Mouse (Mus musculus) large intestine, adult 2 months (tissue): ENCODE results near the gene Ercc1. TPM values are rescaled to one million over a fixed set of nuclear protein-coding genes. Genes with fewer than 3 reads are reported as not detected.
A peak's percentile ranks its signal among the peaks of the same experiment; 100 is the strongest.

ENCODE experiments used
- DNase-seq: peaks from one replicate; pipeline ENCODE4 v3.0.0-alpha.2; 2012; ENCODE audit warnings: low read depth, low spot score
- WGBS: fragments of 180-500 bp; shearing (Covaris S2); methylation state at CpG from one replicate; pipeline ENCODE4 v1.1.7; 2018; 5-methylcytosine and 5-hydroxymethylcytosine counted together
- polyA plus RNA-seq: library from polyadenylated mRNA; depleted of rRNA; stranded (reverse); fragments of >200 nt; gene quantifications from 2 replicates; pipeline ENCODE4 v1.2.3, GENCODE M21; 2012; rRNA removed

Ercc1 gene
- polyA plus RNA-seq, 1 experiment, result 31.2 TPM

- DNase-seq, result no peak
- WGBS, result 78% methylated on average over 9 of the region's 9 CpGs
Measured at GRCm38 (mm10) chr7:19402535-19403112, 58.0 kb downstream of the Ercc1 start.

- WGBS, result 1% methylated on average over 62 of the region's 62 CpGs
Measured at GRCm38 (mm10) chr7:19403731-19404296, 59.2 kb downstream of the Ercc1 start, which contains the start of gene Klc3. Gene Klc3 (minus strand): TSS chr7:19404104.

GRCm38 (mm10) chr7:19404476-19404875 is 59.9 kb downstream of the Ercc1 start, which contains the start of gene Ckm:
Gene Ckm (plus strand): TSS chr7:19404776.
- DNase-seq, result no peak
- 44% methylated on average over 7 of the region's 7 CpGs for WGBS

More at GRCm38 (mm10) chr7:19403731-19404296, 59.2 kb downstream of the Ercc1 start, which contains the start of gene Klc3:
- peak; percentile 25 for DNase-seq

GRCm38 (mm10) chr7:19405417-19405816 is 60.8 kb downstream of the Ercc1 start:
- 3% methylated on average over 19 of the region's 19 CpGs for WGBS
- peak; percentile 40 for DNase-seq

Other genes starting within 250 kb of the Ercc1 start
- gene Gm4969, start 226.4 kb upstream of the Ercc1 start, polyA plus RNA-seq, result 0.03 TPM in 1 of 2 replicates, not detected in the other
- gene Fbxo46, start 224.9 kb upstream of the Ercc1 start, polyA plus RNA-seq, result 9.8 and 10.1 TPM in 2 replicates
- 7.7 and 9.8 TPM in 2 replicates for gene Qpctl, start 195.5 kb upstream of the Ercc1 start, polyA plus RNA-seq
- 47.1 and 49.1 TPM in 2 replicates for gene Snrpd2, start 195.1 kb upstream of the Ercc1 start, polyA plus RNA-seq
- gene Gipr, start 178.7 kb upstream of the Ercc1 start, polyA plus RNA-seq, result 0.67 and 0.68 TPM in 2 replicates
- 16.7 and 19.6 TPM in 2 replicates for gene Eml2, start 168.4 kb upstream of the Ercc1 start, polyA plus RNA-seq
- 3.2 TPM in 2 replicates for gene Gpr4, start 132.2 kb upstream of the Ercc1 start, polyA plus RNA-seq
- gene Opa3, start 116.4 kb upstream of the Ercc1 start, polyA plus RNA-seq, result 33.6 and 36.3 TPM in 2 replicates
- 241 and 341 TPM in 2 replicates for gene Vasp, start 73.0 kb upstream of the Ercc1 start, polyA plus RNA-seq
- gene Ppm1n, start 64.7 kb upstream of the Ercc1 start, polyA plus RNA-seq, result 0.33 and 1.3 TPM in 2 replicates
- 12.7 and 18.9 TPM in 2 replicates for gene Rtn2, start 62.2 kb upstream of the Ercc1 start, polyA plus RNA-seq
- gene Fosb, start 34.7 kb upstream of the Ercc1 start, polyA plus RNA-seq, result 1.4 and 6.2 TPM in 2 replicates
- gene Cd3eap, start 14.7 kb downstream of the Ercc1 start, polyA plus RNA-seq, result 3.2 and 4.1 TPM in 2 replicates
- 4.8 and 5.7 TPM in 2 replicates for gene Ppp1r13l, start 15.0 kb downstream of the Ercc1 start, polyA plus RNA-seq
- gene Ercc2, start 37.2 kb downstream of the Ercc1 start, polyA plus RNA-seq, result 28.7 and 36.5 TPM in 2 replicates
- 1.2 and 2.0 TPM in 2 replicates for gene Klc3, start 59.3 kb downstream of the Ercc1 start, polyA plus RNA-seq
- 56.4 and 81.7 TPM in 2 replicates for gene Ckm, start 60.0 kb downstream of the Ercc1 start, polyA plus RNA-seq
- gene Mark4, start 114.0 kb downstream of the Ercc1 start, polyA plus RNA-seq, result 7.1 and 10.7 TPM in 2 replicates
- 6.0 and 6.6 TPM in 2 replicates for gene Exoc3l2, start 118.6 kb downstream of the Ercc1 start, polyA plus RNA-seq
- 8.3 and 11.1 TPM in 2 replicates for gene Bloc1s3, start 163.6 kb downstream of the Ercc1 start, polyA plus RNA-seq
- 106 and 108 TPM in 2 replicates for gene Trappc6a, start 163.6 kb downstream of the Ercc1 start, polyA plus RNA-seq
- 0.19 and 0.21 TPM in 2 replicates for gene Nkpd1, start 173.1 kb downstream of the Ercc1 start, polyA plus RNA-seq
- gene Ppp1r37, start 218.3 kb downstream of the Ercc1 start, polyA plus RNA-seq, result 77.1 and 78.1 TPM in 2 replicates
- 2.5 and 4.2 TPM in 2 replicates for gene Zfp296, start 232.5 kb downstream of the Ercc1 start, polyA plus RNA-seq
- 95.0 and 95.2 TPM in 2 replicates for gene Gemin7, start 232.8 kb downstream of the Ercc1 start, polyA plus RNA-seq